Mouse (Mus musculus) erythroblast, embryonic 14.5 days (primary cell): ENCODE measurements around the gene Stat1.

Experiments
- GATA1 ChIP-seq: IDR thresholded peaks from 2 replicates; pipeline ENCODE4 v1.6.1; 2012; ENCODE audit warnings: low read length, inconsistent platforms, mixed read lengths
- TAL1 ChIP-seq: IDR thresholded peaks from 3 replicates; pipeline ENCODE4 v1.6.1; 2012; ENCODE audit warnings: low read length, inconsistent platforms, mixed read lengths

GRCm38 (mm10) chr1:52170747-52171146 is 51.5 kb downstream of the Stat1 start:
- no peak for TF ChIP-seq TAL1
- no peak for TF ChIP-seq GATA1
